Mouse (Mus musculus) liver, adult 2 months (tissue): Measurements from ENCODE around the gene Eng. TPM values are rescaled to one million over a fixed set of nuclear protein-coding genes. Genes with fewer than 3 reads are reported as not detected.
A peak's percentile ranks its signal among the peaks of the same experiment; 100 is the strongest.

Experiments used
- DNase-seq: peaks from one replicate; pipeline ENCODE4 v3.0.0-alpha.2; 2011; ENCODE audit warnings: low read depth, low spot score; ENCODE audit errors: extremely low read depth
- H3K27ac ChIP-seq: fragments of 200-500 bp; replicated peaks from 2 replicates; pipeline ENCODE4 v1.5.1; 2012; ENCODE audit warnings: low read depth, mild to moderate bottlenecking, control low read depth, inconsistent platforms, low read length; ENCODE audit not compliant: insufficient read depth
- H3K27me3 ChIP-seq: fragments of 200-500 bp; 2 replicates; pipeline ENCODE4 v1.6.1; 2012; ENCODE audit warnings: mild to moderate bottlenecking, moderate library complexity, low read length, inconsistent platforms; ENCODE audit not compliant: control insufficient read depth, insufficient read depth
- H3K36me3 ChIP-seq: fragments of 200-500 bp; 2 replicates; pipeline ENCODE4 v1.6.1; 2012; ENCODE audit warnings: low read length, inconsistent platforms; ENCODE audit not compliant: control insufficient read depth, insufficient read depth
- H3K4me1 ChIP-seq: fragments of 200-500 bp; 2 replicates; pipeline ENCODE4 v1.6.1; 2011; ENCODE audit warnings: low read length; ENCODE audit not compliant: control insufficient read depth, insufficient read depth
- H3K4me3 ChIP-seq: fragments of 200-500 bp; 2 replicates; pipeline ENCODE4 v1.5.1; 2011; ENCODE audit warnings: low read depth, mild to moderate bottlenecking, control low read depth, low read length, moderate library complexity; ENCODE audit not compliant: insufficient read depth
- H3K79me2 ChIP-seq: fragments of 200-500 bp; 2 replicates; pipeline ENCODE4 v1.6.1; 2012; ENCODE audit warnings: inconsistent platforms, mild to moderate bottlenecking, low read length, moderate library complexity; ENCODE audit not compliant: control insufficient read depth, insufficient read depth
- H3K9ac ChIP-seq: fragments of 200-500 bp; 2 replicates; pipeline ENCODE4 v1.6.1; 2012; ENCODE audit warnings: low read depth, mild to moderate bottlenecking, control low read depth, inconsistent platforms, low read length
- CTCF ChIP-seq: fragments of 200-500 bp; IDR thresholded peaks from 2 replicates; pipeline ENCODE4 v1.5.1; 2011; ENCODE audit warnings: low read depth, low read length, control low read depth
- POLR2A ChIP-seq: fragments of 200-500 bp; IDR thresholded peaks from 2 replicates; pipeline ENCODE4 v1.6.1; 2011; ENCODE audit warnings: low read length, control low read depth; ENCODE audit not compliant: insufficient read depth; ENCODE audit errors: extremely low read depth
- WGBS: fragments of 180-500 bp; shearing (Covaris S2); methylation state at CpG from one replicate; pipeline ENCODE4 v1.1.7; 2018; 5-methylcytosine and 5-hydroxymethylcytosine counted together
- polyA plus RNA-seq: library from polyadenylated mRNA; depleted of rRNA; stranded (reverse); fragments of >200 nt; gene quantifications from 2 replicates; pipeline ENCODE4 v1.2.3, GENCODE M21; 2012
- total RNA-seq: library from RNA; depleted of rRNA; stranded (reverse); fragments of >200 nt; gene quantifications from 2 replicates; pipeline ENCODE4 v1.2.3, GENCODE M21; 2014

The Eng gene
- total and polyA plus RNA-seq, 2 experiments: 14.2 to 70.8 TPM

DNA sequence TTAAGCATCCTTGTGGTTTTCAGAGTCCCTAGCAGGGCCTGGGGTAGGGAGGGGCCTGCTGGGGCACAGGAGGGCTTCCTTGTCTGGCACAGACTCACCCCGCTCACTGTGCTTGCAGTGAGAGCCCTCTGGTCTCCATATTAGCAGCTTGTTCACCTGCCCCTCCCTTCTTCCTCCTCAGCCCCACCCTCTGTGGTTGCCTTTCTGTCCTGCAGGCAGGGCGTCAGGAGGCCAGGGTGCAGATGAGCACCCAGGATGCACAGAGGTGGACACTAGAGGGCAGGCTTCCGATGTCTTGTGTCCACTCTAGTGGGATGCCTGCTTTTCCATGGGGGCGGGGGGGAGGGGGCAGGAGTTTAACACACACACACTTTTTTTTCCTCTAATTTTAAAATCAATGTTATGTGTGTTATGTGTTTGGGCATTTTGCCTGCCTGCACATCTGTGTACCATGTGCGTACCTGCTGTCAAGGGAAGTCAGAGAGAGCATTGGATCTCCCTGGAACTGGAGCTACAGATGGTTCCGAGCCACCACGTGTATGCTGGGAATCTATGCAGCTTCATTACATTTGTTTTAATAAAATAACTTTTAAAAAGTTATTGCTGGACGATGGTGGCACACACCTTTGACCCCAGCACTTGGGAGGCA, 44.9 kb upstream of the Eng start:
- DNase-seq: no peak
- no peak overlapping the region for H3K9ac ChIP-seq
- TF ChIP-seq POLR2A (no peak), CTCF (peak; percentile 79)
- no peak overlapping the region for H3K4me3 ChIP-seq
- no peaks in the 10 kb centered on the region for H3K79me2 ChIP-seq
- H3K27ac ChIP-seq: no peak overlapping the region
- no peaks in the 10 kb centered on the region for H3K4me1 ChIP-seq
- no peaks in the 10 kb centered on the region for H3K36me3 ChIP-seq
- 43% methylated on average over 8 of the region's 8 CpGs for WGBS
- no peaks in the 10 kb centered on the region for H3K27me3 ChIP-seq

DNA sequence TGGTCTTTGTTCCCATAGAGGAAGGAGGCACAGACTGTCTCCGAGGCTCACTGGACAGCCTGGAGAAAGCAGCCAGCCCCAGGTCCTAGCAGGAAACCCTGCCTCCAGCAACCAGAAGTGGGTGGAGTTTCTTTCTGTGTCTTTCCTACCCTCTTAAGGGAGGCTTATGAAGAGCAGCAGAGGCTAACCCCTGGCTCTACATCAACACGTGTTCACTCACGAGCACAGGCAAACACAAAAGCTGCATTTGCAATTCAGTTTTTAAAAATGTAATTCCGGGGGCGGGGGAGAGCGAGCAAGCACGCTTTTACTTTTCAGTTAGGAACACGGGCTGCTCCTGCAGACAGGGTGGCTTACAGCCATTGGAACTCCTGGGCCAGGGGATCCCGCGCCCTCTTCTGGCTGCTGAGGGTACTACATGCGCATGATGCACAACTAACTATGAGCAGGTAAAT, 43.8 kb upstream of the Eng start:
- Histone ChIP-seq H3K4me1 (peaks cover 3% of the 10 kb centered on the region; the same call in 1 of the 2 replicates), H3K9ac (no peak overlapping the region), H3K27me3 (no peaks in the 10 kb centered on the region), H3K27ac (no peak overlapping the region), H3K79me2 (no peaks in the 10 kb centered on the region), H3K36me3 (no peaks in the 10 kb centered on the region), H3K4me3 (0 out of 2 replicates have a peak overlapping the region, but pooled peaks have one; percentile 18)
- DNase-seq: peak; percentile 59
- no peak for TF ChIP-seq POLR2A
- peak; percentile 97 for TF ChIP-seq CTCF
- 5% methylated on average over 11 of the region's 11 CpGs for WGBS

DNA sequence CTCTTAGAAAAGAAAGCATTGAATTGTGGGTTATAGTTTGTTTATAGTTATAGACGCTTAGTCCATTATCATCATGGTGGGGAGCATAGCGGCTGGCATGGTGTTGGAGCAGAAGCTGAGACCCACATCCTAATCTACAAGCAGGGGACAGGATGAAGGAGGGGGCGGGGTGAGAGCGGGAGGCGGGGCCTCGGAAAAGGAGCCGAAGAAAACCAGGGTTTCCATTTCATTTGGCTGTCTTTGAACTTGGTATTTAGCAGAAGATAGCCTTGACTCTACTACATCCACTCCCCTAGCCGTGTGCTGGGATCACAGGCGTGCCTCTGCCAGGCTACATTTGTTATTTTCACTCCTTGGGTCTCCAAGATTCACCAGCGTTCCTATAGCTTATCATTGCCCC, 41.8 kb upstream of the Eng start:
- no peak overlapping the region for H3K9ac ChIP-seq
- H3K36me3 ChIP-seq: no peaks in the 10 kb centered on the region
- H3K4me1 ChIP-seq: peaks cover 6% of the 10 kb centered on the region; the same call in 1 of the 2 replicates
- no peak for DNase-seq
- no peak for TF ChIP-seq CTCF
- TF ChIP-seq POLR2A: no peak
- H3K27me3 ChIP-seq: no peaks in the 10 kb centered on the region
- 59% methylated on average over 10 of the region's 10 CpGs for WGBS
- no peak overlapping the region for H3K4me3 ChIP-seq
- no peaks in the 10 kb centered on the region for H3K79me2 ChIP-seq
- H3K27ac ChIP-seq: no peak overlapping the region

DNA sequence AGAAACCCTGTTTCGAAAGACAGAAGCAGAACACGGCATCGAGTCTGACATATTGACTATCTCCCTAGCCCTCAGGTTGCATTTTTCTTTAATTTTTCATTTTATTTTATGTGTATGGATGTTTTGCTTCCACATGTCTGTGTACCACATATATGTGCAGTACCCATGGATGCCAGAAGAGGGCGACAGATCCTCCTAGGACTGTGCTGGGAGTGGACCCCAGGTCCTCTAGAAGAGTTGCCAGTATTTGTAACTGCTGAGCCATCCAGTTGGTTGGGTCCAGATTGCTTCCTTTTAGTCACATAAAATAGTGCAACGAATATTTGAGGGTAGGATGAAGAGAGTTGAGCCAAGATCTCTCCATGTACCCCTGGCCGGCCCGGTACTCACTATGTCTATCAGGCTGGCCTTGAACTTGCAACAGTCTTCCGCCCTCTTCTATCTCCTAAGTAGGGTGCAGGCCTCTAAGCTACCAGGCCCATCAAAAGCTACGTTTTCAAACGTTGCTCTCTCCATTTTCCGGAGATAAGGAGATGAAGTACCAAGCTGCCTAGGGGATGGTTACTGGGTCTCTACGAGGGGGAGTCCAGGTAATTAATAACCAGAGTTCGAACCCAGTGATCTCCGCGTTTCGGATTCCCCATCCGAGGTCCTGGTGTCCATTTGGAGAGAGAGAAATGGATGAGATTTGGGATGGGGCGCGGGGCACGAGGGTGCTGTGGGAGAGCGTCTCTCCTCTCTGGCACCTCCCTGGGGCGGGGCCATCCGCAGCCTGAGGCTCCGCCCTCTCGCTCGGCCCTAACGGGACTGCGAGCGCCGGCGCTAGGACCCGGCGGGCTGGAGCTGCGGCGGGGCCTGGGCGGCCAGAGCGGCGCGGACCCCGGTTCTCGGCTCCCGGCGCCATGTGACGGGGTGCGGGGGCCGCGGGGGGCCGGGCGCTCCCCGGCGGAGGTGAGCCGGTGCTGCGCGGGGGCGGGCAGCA, 39.9 kb upstream of the Eng start:
- Histone ChIP-seq H3K27me3 (no peaks in the 10 kb centered on the region), H3K4me3 (peak overlapping the region; percentile 79), H3K36me3 (no peaks in the 10 kb centered on the region), H3K4me1 (peaks cover 16% of the 10 kb centered on the region), H3K27ac (no peak overlapping the region), H3K79me2 (no peaks in the 10 kb centered on the region; the same call in 1 of the 2 replicates), H3K9ac (peak overlapping the region; percentile 85)
- peak; percentile 49 for DNase-seq
- WGBS: 14% methylated on average over 54 of the region's 55 CpGs
- TF ChIP-seq POLR2A (0 out of 2 replicates have a peak, but pooled peaks have one; percentile 8), CTCF (peak; percentile 58)

DNA sequence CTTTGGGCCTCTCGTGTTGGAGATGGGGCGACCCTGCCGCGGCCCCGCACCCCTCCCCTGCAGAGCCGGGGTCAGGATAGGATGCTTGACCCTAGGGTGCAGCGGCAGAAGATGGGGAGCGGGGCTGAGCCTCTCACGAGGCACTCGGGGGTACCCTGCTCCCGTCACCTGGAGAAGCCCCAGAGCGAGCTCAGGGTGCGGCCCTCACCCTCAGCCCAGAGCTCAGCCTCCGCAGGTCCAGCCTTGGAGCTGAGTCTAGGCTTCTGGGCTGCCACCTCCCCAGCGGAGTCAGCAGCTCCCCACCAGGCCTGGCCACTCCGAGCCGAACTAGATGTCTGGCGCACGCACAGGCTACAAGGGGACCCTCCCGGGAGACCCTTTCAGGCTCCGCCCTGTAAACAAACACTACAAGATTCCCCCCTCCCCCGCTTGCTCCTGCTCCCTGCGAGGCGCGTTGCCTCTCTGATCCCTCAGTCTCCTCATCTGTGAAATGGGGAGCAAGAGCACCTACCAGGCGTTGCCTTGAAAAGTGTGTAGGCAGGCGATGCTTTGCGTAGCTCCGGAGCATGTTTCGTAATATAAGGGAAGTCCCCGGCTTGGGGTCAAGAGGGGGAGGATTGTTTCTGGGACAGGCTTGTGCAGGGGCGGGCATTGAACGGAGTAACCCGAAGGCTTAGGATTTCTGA, 39.0 kb upstream of the Eng start:
- DNase-seq: peak; percentile 64
- Histone ChIP-seq H3K9ac (peak overlapping the region; percentile 85), H3K4me3 (peak overlapping the region; percentile 79), H3K27me3 (no peaks in the 10 kb centered on the region), H3K36me3 (no peaks in the 10 kb centered on the region), H3K79me2 (no peaks in the 10 kb centered on the region; the same call in 1 of the 2 replicates), H3K4me1 (peaks cover 16% of the 10 kb centered on the region), H3K27ac (peak overlapping the region; percentile 26)
- 4% methylated on average over 34 of the region's 34 CpGs for WGBS
- TF ChIP-seq CTCF (no peak), POLR2A (no peak)
